Mouse (Mus musculus) mouse embryonic stem cell (cell line): ENCODE measurements around the gene Piezo1.

Source experiments
- in situ Hi-C, 2 experiments: fragments of 300-500 bp; cut with MboI; formaldehyde crosslinking; loops; 1 replicate in 1 of 2; 3 replicates in 1 of 2; pipeline ENCODE4 v1.14.3; 2019 to 2020; ENCODE audit warnings: low sequenced_read_pairs in 2 of 2, low pct_unique_long_range_greater_than_20kb in 1 of 2, mixed read lengths in 1 of 2; ENCODE audit not compliant: unreplicated experiment in 1 of 2

Gene Piezo1

DNA sequence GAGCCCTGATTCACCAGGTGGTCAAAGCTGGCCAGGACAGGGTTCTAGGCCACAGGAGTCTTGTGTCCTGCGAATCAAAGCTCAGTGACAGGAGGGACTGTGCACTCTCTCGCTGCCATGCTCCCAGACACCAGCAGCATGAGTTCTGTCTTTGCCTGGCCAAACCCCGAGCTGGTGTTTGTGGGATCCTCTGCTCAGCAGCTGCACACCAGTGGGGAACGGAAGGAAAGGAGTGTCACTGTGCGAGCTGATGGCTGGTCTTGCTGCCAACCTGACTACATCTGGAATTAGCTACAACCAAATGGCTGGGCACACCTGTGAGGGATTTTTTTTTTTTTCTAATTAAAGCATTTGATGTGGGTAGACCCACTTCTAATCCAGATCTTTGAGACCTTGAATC lies 80.4 kb downstream of the Piezo1 start:
- in situ Hi-C loops: no loop called here

DNA sequence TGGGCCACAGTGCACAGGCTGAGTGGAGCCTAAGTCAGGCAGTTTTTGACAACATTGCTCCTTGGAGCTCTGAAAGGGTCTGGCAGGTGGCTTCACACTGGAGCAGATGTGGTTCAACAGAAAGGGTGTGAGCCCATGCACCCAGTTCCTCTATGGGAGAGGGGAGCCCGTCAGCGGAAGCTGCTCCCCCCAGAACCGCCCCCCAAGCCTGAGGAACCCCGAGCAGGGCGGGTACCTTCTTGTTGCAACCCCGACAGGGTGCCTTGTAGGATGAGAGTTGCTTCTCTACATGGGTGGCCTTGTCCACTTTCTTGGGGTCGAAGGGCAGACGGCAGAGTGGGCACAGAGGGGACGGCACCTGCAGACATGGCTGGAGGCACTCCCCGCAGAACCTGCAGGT lies 81.2 kb downstream of the Piezo1 start:
- in situ Hi-C loops: no loop called here

DNA sequence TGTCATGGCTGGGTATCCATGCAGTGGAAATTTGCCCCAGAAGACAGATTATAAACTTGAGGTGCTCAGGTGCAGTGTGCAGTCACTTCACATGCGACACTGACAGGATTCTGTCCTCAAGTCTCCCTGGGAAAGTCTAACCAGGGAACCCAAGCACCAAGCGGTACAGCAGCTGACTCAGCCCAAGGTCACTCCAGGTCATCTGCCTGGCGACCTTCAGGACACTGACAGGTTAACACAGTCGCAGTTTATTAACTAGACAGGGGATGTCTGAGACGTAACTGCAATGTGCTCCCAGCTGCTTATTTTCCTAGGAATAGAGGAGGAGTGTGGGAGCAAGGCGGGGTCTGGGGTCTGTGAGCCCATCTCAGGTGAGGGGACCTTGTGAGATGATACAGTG lies 81.7 kb downstream of the Piezo1 start:
- in situ Hi-C loops: no loop called here

DNA sequence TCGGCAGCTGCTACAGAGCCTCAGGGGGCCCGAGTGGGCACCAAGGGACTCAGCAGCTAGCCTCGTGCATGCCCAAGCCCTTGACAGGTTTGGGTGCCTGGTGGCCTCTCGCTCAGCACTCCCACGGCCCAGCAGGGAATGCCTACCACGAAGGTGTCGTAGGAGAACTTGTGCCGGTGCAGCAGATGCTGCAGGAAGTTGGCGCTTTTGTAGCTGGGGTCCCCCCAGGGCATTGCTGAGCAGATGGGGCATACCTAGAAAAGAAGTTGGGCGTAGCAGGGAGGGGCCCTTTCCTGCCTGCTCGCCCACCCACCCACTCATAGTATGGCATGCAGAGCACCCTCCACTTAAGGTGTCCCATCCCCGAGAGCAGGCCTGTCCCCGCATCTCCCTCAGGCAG lies 83.3 kb downstream of the Piezo1 start:
- in situ Hi-C loops: no loop called here

DNA sequence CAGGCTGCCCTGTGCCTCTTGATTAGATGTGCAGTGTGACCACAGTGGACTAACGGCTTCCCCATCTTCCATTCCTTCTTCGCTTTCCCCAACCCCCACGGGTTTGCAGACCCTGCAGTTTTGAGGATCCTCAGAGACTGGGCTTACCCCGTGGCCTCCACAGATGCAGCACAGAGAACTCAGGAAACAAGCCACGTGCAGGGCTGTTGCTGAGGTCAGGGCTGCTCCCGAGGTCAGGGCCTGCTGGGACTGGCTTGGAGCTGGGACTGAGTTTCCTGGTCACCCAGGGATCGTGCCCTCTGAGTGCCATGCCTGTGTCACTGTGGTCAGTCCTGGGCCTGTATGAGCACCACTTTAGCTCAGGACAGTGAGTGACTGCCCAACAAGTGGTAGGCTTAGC lies 86.1 kb downstream of the Piezo1 start:
- in situ Hi-C loops: no loop called here

DNA sequence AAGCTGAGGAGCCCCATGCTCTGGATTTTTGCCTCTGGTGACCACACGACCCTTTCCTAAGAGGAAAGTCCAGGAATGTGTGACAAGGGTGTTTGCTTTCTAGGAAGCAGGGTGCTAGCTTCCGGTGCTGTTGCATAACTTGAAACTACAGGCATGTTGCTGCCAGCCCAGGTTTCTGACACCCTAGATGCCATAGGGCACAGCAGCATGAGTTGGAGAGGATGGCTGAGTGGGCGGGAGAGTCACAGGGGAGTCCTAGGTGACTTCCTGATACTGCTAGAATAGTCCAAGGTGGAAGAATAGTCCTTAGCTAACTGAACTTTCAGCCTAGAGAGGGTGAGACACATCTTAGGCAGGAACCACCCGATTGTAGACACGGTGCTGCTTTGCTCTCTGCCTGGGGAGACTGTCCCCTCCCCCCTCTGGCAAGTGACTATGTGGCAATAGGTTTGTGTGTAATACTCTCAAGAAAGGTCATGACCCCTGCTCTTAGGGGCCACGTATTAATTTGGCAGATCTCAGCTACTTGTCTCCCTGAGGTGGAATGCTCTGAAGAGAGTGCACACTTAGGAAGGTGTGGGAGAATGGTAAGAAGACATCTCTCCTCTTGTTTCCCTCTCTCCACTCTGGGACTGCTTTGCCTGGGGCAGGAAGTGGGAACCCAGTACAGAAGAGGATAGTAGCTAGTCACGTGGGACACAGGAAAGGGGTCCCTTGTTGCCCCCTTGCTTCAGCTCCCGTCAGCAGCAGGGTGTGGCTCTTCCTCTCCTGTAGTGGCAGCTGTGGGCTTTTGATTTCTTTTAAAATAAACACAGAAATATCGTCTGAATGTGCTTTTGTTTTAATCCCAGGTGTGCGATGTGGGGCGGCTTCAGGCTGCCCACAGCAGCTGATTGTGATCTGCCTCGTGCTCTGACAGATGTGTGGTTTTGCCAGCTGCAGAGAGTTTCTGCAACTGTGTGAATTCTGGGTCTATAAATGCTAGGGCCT lies 87.2 kb downstream of the Piezo1 start:
- in situ Hi-C loops: no loop called here

DNA sequence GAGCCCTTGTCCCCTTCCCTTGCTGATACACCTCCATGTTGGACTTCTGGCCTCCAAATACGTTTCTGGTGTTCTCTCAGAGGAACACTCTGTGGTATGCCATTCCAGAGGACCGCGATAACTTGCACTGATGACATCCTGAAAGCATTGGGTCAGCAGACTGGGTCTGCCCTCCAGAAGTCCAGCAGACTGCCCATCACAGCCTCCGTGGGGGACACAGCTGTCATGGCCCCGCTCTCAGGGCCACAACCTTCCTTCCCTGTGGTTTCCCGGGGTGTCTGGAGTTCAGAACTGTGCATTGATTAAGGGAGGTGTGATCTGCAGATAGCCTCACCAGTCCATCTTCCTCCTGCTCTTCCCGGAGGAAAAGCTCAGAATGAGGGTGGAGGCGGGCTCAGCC lies 88.6 kb downstream of the Piezo1 start:
- in situ Hi-C loops: no loop called here

DNA sequence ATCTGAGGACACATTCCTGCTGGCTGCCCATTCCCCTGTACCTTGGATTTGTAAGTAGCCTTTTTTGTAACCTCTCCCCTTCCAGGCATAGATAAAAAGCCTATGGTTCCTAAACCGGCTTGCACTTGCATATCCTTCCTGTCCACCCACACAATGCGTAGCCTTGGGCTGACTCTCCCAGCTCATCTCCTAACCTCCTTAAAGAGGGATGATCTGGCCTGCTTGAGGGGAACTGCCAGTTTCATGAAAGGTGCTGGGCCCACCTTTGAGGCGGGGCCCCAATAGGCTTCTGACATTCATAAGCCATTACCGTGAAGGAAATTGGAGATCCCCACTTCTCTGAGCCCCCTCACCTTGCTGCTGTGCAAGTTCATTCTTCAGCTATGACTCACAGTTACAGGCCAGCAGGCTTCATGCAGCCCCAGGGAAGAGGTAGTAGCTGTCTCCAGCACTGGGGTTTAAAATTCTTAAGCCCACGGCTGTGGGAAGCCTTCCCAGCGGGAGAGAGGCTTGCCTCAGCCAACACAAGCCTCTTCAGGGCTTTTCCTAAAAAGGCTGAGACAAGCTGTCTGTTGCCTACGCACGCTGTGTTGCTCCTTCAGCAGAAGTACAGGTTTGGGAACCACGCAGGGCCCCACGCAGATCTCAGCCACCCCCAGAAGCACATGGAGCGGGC lies 89.5 kb downstream of the Piezo1 start:
- in situ Hi-C loops: no loop called here

DNA sequence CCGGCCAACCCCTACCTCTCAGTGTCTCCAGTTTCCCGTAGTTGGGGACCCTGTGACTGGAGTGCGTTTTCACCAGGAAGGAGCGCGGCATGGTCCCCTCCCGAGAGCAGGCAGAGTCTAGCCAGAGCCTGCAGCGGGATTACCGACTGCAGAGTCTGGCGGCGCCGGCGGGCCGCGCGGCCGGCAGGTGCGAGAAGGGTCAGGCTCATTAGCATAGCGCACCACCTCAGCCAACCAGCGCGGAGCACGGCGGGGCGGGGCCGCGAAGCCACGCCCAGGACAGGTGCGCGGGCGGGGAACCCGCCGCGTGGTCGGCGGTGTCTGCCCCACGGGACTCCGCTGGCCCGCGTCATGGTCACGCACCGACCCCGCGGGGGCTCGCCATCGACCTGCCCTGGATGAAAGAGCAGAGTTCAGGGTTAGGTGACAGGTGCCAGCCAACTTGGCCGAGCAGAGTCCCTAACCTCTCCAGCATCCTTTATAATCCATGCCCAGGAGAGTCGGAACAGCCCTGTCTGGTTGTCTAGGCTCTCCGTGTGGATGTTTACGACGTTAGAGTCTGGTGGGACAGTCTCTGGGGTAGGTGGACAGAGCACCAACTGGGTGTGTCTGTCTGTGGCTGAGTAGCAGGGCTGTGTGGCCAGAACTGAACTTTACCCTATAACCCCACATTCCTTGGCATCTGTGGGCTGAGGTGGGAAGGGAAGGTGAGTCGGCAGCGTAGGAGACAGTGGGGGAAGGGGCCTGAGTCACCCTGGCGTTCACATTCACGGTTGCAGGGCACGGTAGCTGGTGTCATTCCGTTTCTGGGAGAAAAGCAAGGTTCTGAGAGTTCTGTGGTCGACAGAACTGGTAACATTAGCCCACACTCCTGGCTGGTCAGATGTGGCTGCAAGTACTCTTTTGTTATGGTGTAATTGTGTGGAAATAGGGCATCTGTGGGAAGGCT lies 90.3 kb downstream of the Piezo1 start, which contains the start of gene Snai3:
Gene Snai3 (minus strand): TSS at position 210 of the 949 bp plus-strand sequence.
- in situ Hi-C loops: no loop called here

DNA sequence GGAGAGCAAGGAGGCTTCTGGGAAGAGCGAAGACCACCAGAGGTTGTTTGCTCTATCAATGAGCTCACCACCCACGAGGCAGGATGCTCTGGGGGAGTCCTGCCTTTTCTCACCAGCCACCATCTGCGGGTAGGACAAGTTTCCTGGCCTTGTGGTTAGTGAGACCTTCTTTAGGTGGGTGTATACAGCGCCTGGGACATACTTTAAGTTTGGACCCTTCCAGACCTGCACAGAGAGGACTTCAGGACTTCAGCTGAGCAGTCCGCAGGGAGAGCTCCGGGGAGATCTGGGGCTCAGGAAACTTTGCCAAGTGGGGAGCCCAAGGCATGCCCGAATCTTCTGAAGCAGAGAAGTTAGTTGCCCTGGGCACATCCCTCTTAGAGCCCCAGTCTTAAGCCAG lies 91.1 kb downstream of the Piezo1 start:
- in situ Hi-C loops: no loop called here

DNA sequence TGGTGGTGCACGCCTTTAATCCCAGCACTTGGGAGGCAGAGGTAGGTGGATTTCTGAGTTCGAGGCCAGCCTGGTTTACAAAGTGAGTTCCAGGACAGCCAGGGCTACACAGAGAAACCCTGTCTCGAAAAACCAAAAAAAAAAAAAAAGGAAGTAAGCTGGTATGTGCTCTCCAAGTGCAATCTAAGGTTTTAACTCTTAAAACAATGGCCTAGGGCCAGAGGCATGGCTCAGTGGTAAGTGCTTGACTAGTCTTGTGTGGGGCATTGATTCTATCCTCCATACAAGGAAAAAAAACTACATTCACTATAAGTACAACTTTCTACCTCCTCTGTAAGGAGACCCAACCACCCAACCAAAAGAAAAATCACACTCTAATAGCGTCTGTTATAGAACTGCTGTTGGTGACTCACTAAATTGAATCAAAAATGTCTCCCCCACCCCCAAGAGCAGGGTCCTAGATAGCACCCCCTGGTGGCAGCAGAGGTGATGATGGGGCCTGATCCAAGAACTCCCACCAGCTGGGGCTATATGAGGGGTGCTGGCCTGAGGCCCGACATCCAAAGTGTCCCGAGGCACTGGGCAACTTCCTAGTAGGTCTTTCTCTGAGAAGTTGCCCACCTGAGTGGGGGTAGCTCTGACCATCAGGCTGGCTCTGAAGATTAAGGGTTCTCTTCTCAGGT lies 91.8 kb downstream of the Piezo1 start:
- in situ Hi-C loops: no loop called here

DNA sequence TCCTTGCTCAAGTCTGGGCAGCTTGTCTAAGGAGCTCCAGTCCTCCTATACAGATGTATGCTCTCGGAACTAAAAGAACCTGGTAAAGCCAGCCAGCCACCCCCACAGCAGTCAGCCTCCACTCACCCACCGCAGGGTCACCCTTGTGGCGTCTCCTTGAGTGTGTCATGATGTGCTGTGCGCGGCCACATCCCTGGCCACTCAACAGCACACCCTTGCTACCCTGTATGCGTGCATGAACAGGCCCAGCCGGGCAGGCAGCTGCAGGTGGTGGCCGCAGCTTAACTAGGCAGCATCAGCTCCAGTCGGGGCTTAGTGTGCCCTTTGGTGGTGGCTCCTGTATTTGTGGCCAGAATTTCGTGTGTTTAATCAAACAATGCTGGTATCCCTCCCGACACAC lies 94.0 kb downstream of the Piezo1 start:
- in situ Hi-C loops: no loop called here

DNA sequence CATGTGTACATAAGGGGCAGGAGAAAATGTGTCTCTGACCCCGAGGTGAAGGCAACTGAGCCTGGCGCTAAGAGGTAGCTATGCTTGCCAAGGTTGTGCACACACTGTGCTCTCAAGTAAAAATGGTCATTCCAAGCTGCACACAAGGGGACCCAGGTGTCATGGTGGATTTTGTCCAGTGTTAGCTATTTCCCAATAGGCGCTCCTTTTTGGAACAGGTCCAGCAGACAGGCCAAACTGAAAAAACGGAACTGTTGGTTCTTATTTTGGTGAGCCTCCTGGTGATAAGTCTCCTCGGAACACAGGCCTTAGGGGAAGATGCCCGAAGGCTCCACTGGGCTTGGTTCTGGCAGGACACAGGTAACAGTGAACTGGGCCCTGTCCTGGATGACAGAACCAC lies 96.7 kb downstream of the Piezo1 start:
- in situ Hi-C loops: no loop called here

DNA sequence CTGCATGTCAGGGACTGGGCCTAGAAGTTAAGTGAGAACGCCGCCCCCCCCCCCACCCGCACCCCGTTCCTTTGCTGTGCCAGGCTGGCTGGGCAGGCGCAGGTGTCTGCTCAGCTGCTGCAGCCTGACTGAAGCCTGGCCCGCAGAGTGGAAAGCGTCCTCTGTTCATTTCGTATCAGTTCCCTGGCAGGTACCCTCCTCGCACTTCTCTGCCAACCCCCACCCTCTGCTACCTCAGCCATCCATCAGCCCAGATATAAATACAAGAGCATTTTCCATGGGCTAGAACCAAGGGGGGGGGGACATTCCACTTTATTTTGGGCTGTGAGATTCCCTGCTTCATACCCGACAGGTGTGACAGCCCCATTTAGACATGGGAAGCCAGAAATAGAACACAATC lies 99.0 kb downstream of the Piezo1 start:
- in situ Hi-C loops: no loop called here

DNA sequence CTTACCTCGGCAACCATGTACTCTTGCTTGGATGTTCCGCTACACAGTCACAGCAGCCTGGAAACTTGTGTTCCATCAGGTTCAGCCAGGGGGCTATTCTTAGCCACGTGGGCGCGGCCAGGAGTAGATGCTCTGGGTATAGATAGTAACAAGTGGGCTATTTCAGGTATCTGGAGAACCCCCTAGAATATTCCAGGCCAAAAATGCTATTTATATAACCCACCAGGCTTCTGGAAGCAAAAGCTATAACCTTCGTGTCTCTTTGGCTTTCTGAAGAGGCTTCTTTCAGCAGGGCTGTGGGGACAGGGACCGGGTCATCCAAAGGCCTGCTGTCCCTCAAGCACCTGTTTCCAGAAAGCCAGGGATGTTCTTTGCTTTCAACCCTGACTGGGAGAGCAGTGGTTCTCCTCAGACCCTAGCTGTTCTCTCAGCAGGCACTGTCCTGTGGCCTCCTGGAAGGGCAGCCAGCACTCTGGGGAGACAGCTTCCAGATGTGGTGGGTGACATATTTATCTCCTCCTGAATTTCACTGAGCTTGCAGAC lies 99.9 kb downstream of the Piezo1 start:
- in situ Hi-C loops: no loop called here

DNA sequence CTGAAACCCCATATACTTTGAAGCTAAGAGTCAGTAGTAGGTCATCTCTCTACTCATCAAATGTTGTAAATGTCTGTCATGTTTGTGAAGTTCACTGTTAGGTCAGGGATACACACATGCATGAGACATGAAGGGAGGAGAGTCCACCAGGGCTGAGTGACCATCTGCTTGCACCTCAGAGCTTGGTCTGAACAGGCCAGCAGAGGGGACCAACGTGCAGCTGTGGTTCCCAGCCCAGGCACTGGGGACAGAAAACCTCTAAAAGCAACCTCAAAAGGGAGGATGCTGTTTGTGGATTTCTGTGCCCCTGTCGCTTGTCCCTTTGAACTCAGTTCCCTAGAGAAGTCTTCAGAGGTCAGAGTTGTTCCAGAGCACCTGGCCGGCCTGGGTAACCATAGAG lies 105.9 kb downstream of the Piezo1 start:
- in situ Hi-C loops: no loop called here

DNA sequence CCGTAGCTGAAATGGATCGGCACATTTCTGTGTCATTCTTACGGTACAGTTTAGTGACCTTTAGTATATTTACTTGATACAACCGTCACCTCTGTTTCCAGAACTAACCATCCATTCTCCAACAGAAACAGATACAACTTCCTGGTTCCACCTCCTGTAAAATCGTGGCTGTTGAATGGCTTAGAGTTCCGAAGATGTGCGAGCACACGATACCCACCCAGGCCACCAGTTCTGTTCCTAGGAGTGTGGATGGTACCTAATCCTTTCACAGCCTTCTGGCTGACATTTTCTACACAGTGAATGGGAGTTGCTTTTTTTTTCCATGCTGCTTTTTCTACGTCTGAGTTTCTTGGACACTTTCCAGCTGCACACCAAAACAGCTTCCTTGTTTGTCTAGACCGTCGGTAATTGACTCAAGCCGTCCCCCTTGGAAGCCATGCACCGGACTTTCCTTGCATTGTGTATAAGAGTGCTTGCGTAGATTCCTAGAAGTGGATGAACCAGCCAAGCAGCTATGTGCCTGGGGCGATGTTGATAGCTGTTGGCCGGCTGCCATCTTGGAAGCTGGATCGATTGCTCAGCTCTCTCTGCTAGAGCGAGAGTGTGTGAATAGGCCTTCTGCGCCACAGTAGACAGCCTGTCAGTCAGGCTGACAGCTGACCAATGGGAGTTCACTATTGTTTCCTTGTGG lies 106.9 kb downstream of the Piezo1 start:
- in situ Hi-C loops: no loop called here
